Mouse (Mus musculus) forebrain, embryonic 11.5 days (tissue): ENCODE results near the gene Nav2. TPM values are rescaled to one million over a fixed set of nuclear protein-coding genes. Genes with fewer than 3 reads are reported as not detected.

ENCODE experiments used
- ATAC-seq: fragments of 200-750 bp; cut with Nextera tagmentation; replicated peaks from 2 replicates; pipeline ENCODE4 v1.8.0; 2017; ENCODE audit warnings: moderate TSS enrichment; ENCODE audit not compliant: low FRiP score
- DNase-seq: peaks from one replicate; pipeline ENCODE4 v3.0.0-alpha.2; 2017; ENCODE audit warnings: low spot score
- H3K27ac ChIP-seq: fragments of 300-500 bp; sonication (generic); 2 replicates; pipeline ENCODE4 v1.5.1; 2014; ENCODE audit warnings: low read depth, low read length
- H3K27me3 ChIP-seq: fragments of 300-500 bp; sonication (generic); 2 replicates; pipeline ENCODE4 v1.6.1; 2014; ENCODE audit warnings: mild to moderate bottlenecking, low read length, mixed read lengths; ENCODE audit not compliant: control insufficient read depth, insufficient read depth
- H3K36me3 ChIP-seq: fragments of 300-500 bp; sonication (generic); 2 replicates; pipeline ENCODE4 v1.6.1; 2014; ENCODE audit warnings: mild to moderate bottlenecking, low read length, moderate library complexity, mixed read lengths; ENCODE audit not compliant: control insufficient read depth, insufficient read depth
- H3K4me1 ChIP-seq: fragments of 300-500 bp; sonication (generic); replicated peaks from 2 replicates; pipeline ENCODE4 v1.6.1; 2014; ENCODE audit warnings: low read length, mixed read lengths; ENCODE audit not compliant: control insufficient read depth, insufficient read depth
- H3K4me2 ChIP-seq: fragments of 300-500 bp; sonication (generic); 2 replicates; pipeline ENCODE4 v1.6.1; 2014; ENCODE audit warnings: low read depth, mild to moderate bottlenecking, low read length, moderate library complexity, mixed read lengths; ENCODE audit not compliant: severe bottlenecking
- H3K4me3 ChIP-seq: fragments of 300-500 bp; sonication (generic); 2 replicates; pipeline ENCODE4 v1.5.1; 2014; ENCODE audit warnings: low read depth, low read length
- H3K9ac ChIP-seq: fragments of 300-500 bp; sonication (generic); 2 replicates; pipeline ENCODE4 v1.6.1; 2014; ENCODE audit warnings: low read length
- H3K9me3 ChIP-seq: fragments of 300-500 bp; sonication (generic); 2 replicates; pipeline ENCODE4 v1.6.1; 2016; ENCODE audit warnings: low read length, mixed read lengths; ENCODE audit not compliant: control insufficient read depth
- WGBS: fragments of 180-500 bp; shearing (Covaris S2); extraction: QIAGEN DNeasy Blood & Tissue Kit; methylation state at CpG from one replicate; pipeline ENCODE4 v1.1.7; 2014; 5-methylcytosine and 5-hydroxymethylcytosine counted together
- polyA plus RNA-seq: library from polyadenylated mRNA; unstranded; fragments of >200 nt; fragmentation: Nextera tagmentation; extraction: Ambion mirVana; gene quantifications from 2 replicates; pipeline ENCODE4 v1.2.1, GENCODE M21; 2014

Gene Nav2
- polyA plus RNA-seq, 1 experiment from 2014 or later = 7.2 TPM

GRCm38 (mm10) chr7:49433945-49434344 is 525.4 kb downstream of the Nav2 start:
- no peak for ATAC-seq
- DNase-seq = no peak
- Histone ChIP-seq H3K9me3 (no peaks in the 10 kb centered on the region), H3K27ac (no peak overlapping the region), H3K27me3 (no peaks in the 10 kb centered on the region), H3K9ac (no peak overlapping the region), H3K4me2 (no peak overlapping the region), H3K4me3 (no peak overlapping the region), H3K4me1 (peaks cover 2% of the 10 kb centered on the region; the same call in 1 of the 2 replicates), H3K36me3 (no peaks in the 10 kb centered on the region)

- no peak overlapping the region for H3K9ac ChIP-seq
- H3K4me1 ChIP-seq = peaks cover 2% of the 10 kb centered on the region; the same call in 1 of the 2 replicates
- H3K27me3 ChIP-seq = no peaks in the 10 kb centered on the region
- H3K36me3 ChIP-seq = no peaks in the 10 kb centered on the region
- no peak overlapping the region for H3K4me3 ChIP-seq
- no peaks in the 10 kb centered on the region for H3K9me3 ChIP-seq
- no peak for ATAC-seq
- H3K4me2 ChIP-seq = no peak overlapping the region
- 75% methylated on average over 7 of the region's 7 CpGs for WGBS
- H3K27ac ChIP-seq = no peak overlapping the region
- DNase-seq = no peak
Measured at GRCm38 (mm10) chr7:49436492-49436891, 528.0 kb downstream of the Nav2 start.

DNA sequence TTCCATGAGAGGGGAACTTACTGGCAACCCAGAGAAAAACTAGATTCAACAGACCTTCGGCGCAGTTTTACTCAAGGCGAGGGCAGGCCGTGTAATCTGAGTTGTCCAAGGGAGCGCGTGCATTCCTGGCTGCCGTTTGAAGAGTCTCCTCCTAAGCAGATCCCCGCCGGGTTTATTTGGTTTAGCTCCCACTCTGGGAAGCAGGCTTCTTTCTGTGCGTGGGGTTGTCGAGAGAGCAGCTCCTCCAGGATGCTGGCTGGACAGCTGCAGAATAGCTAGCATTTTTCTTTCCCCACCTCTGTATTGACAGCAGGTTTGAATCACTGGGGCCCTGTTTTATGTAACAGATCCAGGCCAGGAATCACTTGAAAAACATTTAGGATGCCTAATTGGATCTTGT is 529.4 kb downstream of the Nav2 start:
- no peak overlapping the region for H3K9ac ChIP-seq
- DNase-seq (peak; percentile 60), ATAC-seq (no peak)
- H3K9me3 ChIP-seq = no peaks in the 10 kb centered on the region
- no peak overlapping the region for H3K4me2 ChIP-seq
- no peak overlapping the region for H3K27ac ChIP-seq
- no peaks in the 10 kb centered on the region for H3K27me3 ChIP-seq
- no peak overlapping the region for H3K4me3 ChIP-seq
- no peaks in the 10 kb centered on the region for H3K36me3 ChIP-seq
- peaks cover 2% of the 10 kb centered on the region; the same call in 1 of the 2 replicates for H3K4me1 ChIP-seq
- 41% methylated on average over 11 of the region's 11 CpGs for WGBS

DNA sequence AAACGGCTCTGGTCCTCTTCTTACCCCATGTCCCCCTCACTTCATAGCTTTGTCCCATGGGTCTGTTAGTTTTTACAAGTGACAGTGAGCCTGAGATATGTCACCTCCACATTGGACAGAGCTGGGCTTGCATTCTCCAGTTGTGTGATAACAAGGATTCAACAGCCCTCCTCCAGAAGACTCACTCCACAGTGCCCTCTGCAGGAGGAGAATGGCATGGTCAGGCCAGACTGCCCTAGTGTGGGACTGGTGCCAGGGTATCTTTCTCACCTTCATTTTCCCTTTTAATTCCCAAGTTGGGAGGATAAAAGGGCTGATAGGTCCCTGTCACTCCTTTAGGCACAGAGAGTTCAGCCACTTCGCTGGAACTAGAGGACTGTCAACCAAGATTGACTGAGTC is 530.6 kb downstream of the Nav2 start:
- H3K27ac ChIP-seq = no peak overlapping the region
- no peaks in the 10 kb centered on the region for H3K9me3 ChIP-seq
- no peak for ATAC-seq
- H3K4me1 ChIP-seq = peaks cover 2% of the 10 kb centered on the region; the same call in 1 of the 2 replicates
- no peak overlapping the region for H3K4me2 ChIP-seq
- no peak for DNase-seq
- no peak overlapping the region for H3K9ac ChIP-seq
- no peak overlapping the region for H3K4me3 ChIP-seq
- H3K27me3 ChIP-seq = no peaks in the 10 kb centered on the region
- 70% methylated on average over 2 of the region's 2 CpGs for WGBS
- no peaks in the 10 kb centered on the region for H3K36me3 ChIP-seq

- WGBS = 95% methylated on average over 14 of the region's 14 CpGs
Measured at GRCm38 (mm10) chr7:49440333-49440969, 531.9 kb downstream of the Nav2 start.

DNA sequence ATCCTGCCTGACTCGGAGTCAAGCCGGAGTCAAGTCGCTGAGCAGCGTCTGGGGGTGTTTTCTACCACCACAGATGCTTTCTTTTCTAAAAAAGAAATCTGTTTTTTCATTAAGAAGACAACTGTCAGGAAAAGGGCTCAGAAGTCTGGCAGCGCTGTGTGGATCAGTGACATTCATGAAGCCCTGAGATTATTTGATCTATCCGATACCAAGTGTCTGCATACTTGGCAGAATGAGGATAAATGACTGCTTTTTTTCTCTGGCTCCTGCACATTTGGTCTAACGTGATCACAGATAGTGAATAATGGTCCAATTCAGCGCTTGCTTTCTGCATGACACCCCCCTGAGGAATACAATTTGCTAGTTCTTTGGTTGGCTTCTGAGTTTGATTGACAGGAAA is 533.7 kb downstream of the Nav2 start:
- WGBS = 71% methylated on average over 8 of the region's 8 CpGs

More at GRCm38 (mm10) chr7:49440333-49440969, 531.9 kb downstream of the Nav2 start:
- no peak overlapping the region for H3K4me2 ChIP-seq
- no peaks in the 10 kb centered on the region for H3K27me3 ChIP-seq
- no peak overlapping the region for H3K4me3 ChIP-seq
- H3K9ac ChIP-seq = no peak overlapping the region
- H3K27ac ChIP-seq = no peak overlapping the region
- ATAC-seq (no peak), DNase-seq (no peak)
- peaks cover 2% of the 10 kb centered on the region; the same call in 1 of the 2 replicates for H3K4me1 ChIP-seq
- H3K9me3 ChIP-seq = no peaks in the 10 kb centered on the region
- no peaks in the 10 kb centered on the region for H3K36me3 ChIP-seq

GRCm38 (mm10) chr7:49448580-49448979 is 540.1 kb downstream of the Nav2 start:
- H3K4me2 ChIP-seq = no peak overlapping the region
- ATAC-seq = no peak
- H3K9me3 ChIP-seq = no peaks in the 10 kb centered on the region
- H3K27me3 ChIP-seq = peaks cover 6% of the 10 kb centered on the region
- 74% methylated on average over 3 of the region's 3 CpGs for WGBS
- H3K9ac ChIP-seq = no peak overlapping the region
- no peak overlapping the region for H3K4me3 ChIP-seq
- DNase-seq = no peak
- no peaks in the 10 kb centered on the region for H3K36me3 ChIP-seq
- H3K4me1 ChIP-seq = no peaks in the 10 kb centered on the region
- no peak overlapping the region for H3K27ac ChIP-seq

More for the DNA sequence above, 533.7 kb downstream of the Nav2 start:
- H3K27me3 ChIP-seq = no peaks in the 10 kb centered on the region
- no peak for DNase-seq
- no peak for ATAC-seq
- H3K4me3 ChIP-seq = no peak overlapping the region
- H3K36me3 ChIP-seq = no peaks in the 10 kb centered on the region
- H3K4me2 ChIP-seq = no peak overlapping the region
- H3K9me3 ChIP-seq = no peaks in the 10 kb centered on the region
- H3K4me1 ChIP-seq = peaks cover 2% of the 10 kb centered on the region; the same call in 1 of the 2 replicates
- no peak overlapping the region for H3K27ac ChIP-seq
- H3K9ac ChIP-seq = no peak overlapping the region

DNA sequence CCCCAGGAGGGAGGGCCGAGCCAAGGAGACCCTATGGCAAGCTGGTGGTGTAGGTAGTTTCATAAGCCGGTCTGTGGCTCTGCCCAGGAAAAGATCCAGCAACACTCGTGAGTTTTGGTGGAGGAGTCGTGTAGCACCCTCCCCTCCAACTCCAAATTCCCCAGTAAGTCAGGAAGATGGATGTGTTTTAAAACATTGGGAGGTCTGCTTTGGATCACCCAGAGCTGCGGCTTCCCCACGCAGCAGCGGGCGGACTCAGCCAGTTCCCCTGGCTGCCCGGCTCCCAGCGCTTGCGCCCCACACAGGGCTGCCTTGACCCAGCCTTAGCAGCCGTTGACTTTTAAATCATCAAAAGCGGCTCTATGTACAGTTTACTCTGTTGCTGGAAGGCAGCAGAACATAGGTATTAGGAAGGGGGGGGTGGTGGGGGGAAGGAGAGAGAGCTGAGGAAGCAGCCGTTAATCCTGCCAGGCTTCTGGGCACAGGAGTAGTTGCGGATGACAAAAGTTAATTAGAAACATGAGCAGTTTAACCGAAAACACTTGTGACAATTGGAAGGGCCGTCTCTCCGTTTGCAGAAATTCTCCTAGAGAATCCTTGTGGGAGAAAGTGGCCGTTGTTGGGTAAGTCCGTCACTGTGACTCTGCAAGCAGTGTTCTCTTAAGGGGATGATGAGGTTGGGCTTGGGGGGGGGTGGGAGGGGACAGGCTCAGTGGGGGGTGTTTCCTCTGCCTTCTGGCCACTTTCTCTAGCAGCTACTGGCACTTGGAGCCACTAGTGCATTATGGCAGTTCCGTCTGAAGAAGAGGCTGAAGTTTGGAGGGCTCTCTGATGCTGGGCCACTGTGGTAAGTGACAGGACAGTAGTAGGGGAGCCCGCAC is 542.0 kb downstream of the Nav2 start:
- Histone ChIP-seq H3K27me3 (peaks cover 6% of the 10 kb centered on the region), H3K9me3 (no peaks in the 10 kb centered on the region), H3K4me2 (peak overlapping the region; percentile 12; the same call in 1 of the 2 replicates), H3K36me3 (no peaks in the 10 kb centered on the region), H3K4me3 (no peak overlapping the region), H3K27ac (no peak overlapping the region), H3K9ac (no peak overlapping the region), H3K4me1 (no peaks in the 10 kb centered on the region)
- ATAC-seq (no peak), DNase-seq (no peak)
- WGBS = 21% methylated on average over 22 of the region's 22 CpGs
